Mouse (Mus musculus) mesoderm, embryonic 11.5 days (tissue): ENCODE data around the gene 1700123O20Rik.

Experiments
- DNase-seq: peaks from one replicate; pipeline ENCODE4 v3.0.0-alpha.2; 2012; ENCODE audit warnings: low read depth, low spot score

The 1700123O20Rik gene

GRCm38 (mm10) chr14:54686063-54686521 is at the start of gene 1700123O20Rik:
TSS of gene 1700123O20Rik (plus strand) at chr14:54686216.
- peak; percentile 94 for DNase-seq

GRCm38 (mm10) chr14:54636954-54637353 is 49.1 kb upstream of the 1700123O20Rik start:
- no peak for DNase-seq

- DNase-seq, result no peak
These were observed 47.8 kb upstream of the 1700123O20Rik start for GRCm38 (mm10) chr14:54638210-54638609.

GRCm38 (mm10) chr14:54640121-54640520 is 45.9 kb upstream of the 1700123O20Rik start:
- no peak for DNase-seq

- DNase-seq, result no peak
These were observed 45.1 kb upstream of the 1700123O20Rik start, which contains the start of gene Gm17606 for GRCm38 (mm10) chr14:54640946-54641304. TSS of gene Gm17606 (plus strand) at chr14:54640952.

- peak; percentile 91 for DNase-seq
These were observed 44.6 kb upstream of the 1700123O20Rik start, which contains the start of gene Cdh24 for GRCm38 (mm10) chr14:54641305-54641969. TSS of gene Cdh24 (minus strand) at chr14:54641364.

- no peak for DNase-seq
These were observed 43.6 kb upstream of the 1700123O20Rik start for GRCm38 (mm10) chr14:54642224-54642944.

GRCm38 (mm10) chr14:54643011-54643410 is 43.0 kb upstream of the 1700123O20Rik start:
- DNase-seq, result no peak

GRCm38 (mm10) chr14:54644294-54644693 is 41.7 kb upstream of the 1700123O20Rik start:
- DNase-seq, result no peak

GRCm38 (mm10) chr14:54646455-54646854 is 39.6 kb upstream of the 1700123O20Rik start:
- no peak for DNase-seq

- no peak for DNase-seq
These were observed 38.9 kb upstream of the 1700123O20Rik start for GRCm38 (mm10) chr14:54646898-54647636.

- no peak for DNase-seq
These were observed 38.1 kb upstream of the 1700123O20Rik start for GRCm38 (mm10) chr14:54647900-54648299.

GRCm38 (mm10) chr14:54650621-54651454 is 35.2 kb upstream of the 1700123O20Rik start:
- DNase-seq, result peak; percentile 94

- DNase-seq, result no peak
These were observed 34.5 kb upstream of the 1700123O20Rik start for GRCm38 (mm10) chr14:54651556-54651955.

GRCm38 (mm10) chr14:54652787-54653186 is 33.2 kb upstream of the 1700123O20Rik start:
- no peak for DNase-seq

GRCm38 (mm10) chr14:54653496-54653895 is 32.5 kb upstream of the 1700123O20Rik start:
- peak; percentile 91 for DNase-seq

- peak; percentile 68 for DNase-seq
These were observed 26.0 kb upstream of the 1700123O20Rik start for GRCm38 (mm10) chr14:54660009-54660408.

GRCm38 (mm10) chr14:54664477-54665222 is 21.4 kb upstream of the 1700123O20Rik start:
- DNase-seq, result no peak

GRCm38 (mm10) chr14:54669381-54669780 is 16.6 kb upstream of the 1700123O20Rik start:
- peak; percentile 27 for DNase-seq

- DNase-seq, result no peak
These were observed 11.7 kb upstream of the 1700123O20Rik start for GRCm38 (mm10) chr14:54674317-54674716.
